Mouse (Mus musculus) stomach, postnatal 0 days (tissue): ENCODE measurements around the gene Wnt3. TPM values are rescaled to one million over a fixed set of nuclear protein-coding genes. Genes with fewer than 3 reads are reported as not detected.
A peak's percentile ranks its signal among the peaks of the same experiment; 100 is the strongest.

ENCODE experiments used
- ATAC-seq: fragments of 200-750 bp; cut with Nextera tagmentation; 2 replicates; pipeline ENCODE4 v1.8.0; 2017; ENCODE audit not compliant: low FRiP score, low TSS enrichment
- DNase-seq: peaks from one replicate; pipeline ENCODE4 v3.0.0-alpha.2; 2016; ENCODE audit warnings: low spot score
- H3K27ac ChIP-seq: fragments of 300-500 bp; sonication (generic); replicated peaks from 2 replicates; pipeline ENCODE4 v1.5.1; 2014; ENCODE audit warnings: mild to moderate bottlenecking, control low read depth
- H3K27me3 ChIP-seq: fragments of 300-500 bp; sonication (generic); 2 replicates; pipeline ENCODE4 v1.6.1; 2014; ENCODE audit warnings: low read length; ENCODE audit not compliant: control insufficient read depth, insufficient read depth
- H3K36me3 ChIP-seq: fragments of 300-500 bp; sonication (generic); 2 replicates; pipeline ENCODE4 v1.6.1; 2014; ENCODE audit warnings: low read length, mixed read lengths; ENCODE audit not compliant: control insufficient read depth, insufficient read depth
- H3K4me1 ChIP-seq: fragments of 300-500 bp; sonication (generic); replicated peaks from 2 replicates; pipeline ENCODE4 v1.6.1; 2014; ENCODE audit warnings: antibody characterized with exemption; ENCODE audit not compliant: control insufficient read depth, insufficient read depth
- H3K4me2 ChIP-seq: fragments of 300-500 bp; sonication (generic); replicated peaks from 2 replicates; pipeline ENCODE4 v1.6.1; 2014; ENCODE audit warnings: low read depth, mild to moderate bottlenecking, control low read depth, moderate library complexity
- H3K4me3 ChIP-seq: fragments of 300-500 bp; sonication (generic); 2 replicates; pipeline ENCODE4 v1.5.1; 2014; ENCODE audit warnings: low read depth, low read length, control low read depth
- H3K9ac ChIP-seq: fragments of 300-500 bp; sonication (generic); 2 replicates; pipeline ENCODE4 v1.6.1; 2014; ENCODE audit warnings: mild to moderate bottlenecking, low read length, control low read depth, mixed read lengths
- H3K9me3 ChIP-seq: fragments of 300-500 bp; sonication (generic); 2 replicates; pipeline ENCODE4 v1.6.1; 2016; ENCODE audit warnings: low read length; ENCODE audit not compliant: control insufficient read depth
- CTCF ChIP-seq: IDR thresholded peaks from 2 replicates; pipeline ENCODE4 v1.5.1; 2016; ENCODE audit warnings: antibody characterized with exemption, low read depth, mild to moderate bottlenecking, moderate library complexity
- EP300 ChIP-seq: optimal IDR thresholded peaks from 2 replicates; pipeline ENCODE3; 2016; ENCODE audit warnings: antibody characterized with exemption
- WGBS: fragments of 180-500 bp; shearing (Covaris S2); extraction: QIAGEN DNeasy Blood & Tissue Kit; methylation state at CpG from one replicate; pipeline ENCODE4 v1.1.7; 2014; 5-methylcytosine and 5-hydroxymethylcytosine counted together
- polyA plus RNA-seq: library from polyadenylated mRNA; unstranded; fragments of >200 nt; fragmentation: Nextera tagmentation; extraction: Ambion mirVana; gene quantifications from 2 replicates; pipeline ENCODE4 v1.2.1, GENCODE M21; 2015

The Wnt3 gene
- polyA plus RNA-seq, 1 experiment from 2014 or later = 0.55 TPM

- Histone ChIP-seq H3K4me2 (no peak overlapping the region), H3K4me1 (no peaks in the 10 kb centered on the region), H3K4me3 (no peak overlapping the region), H3K9me3 (no peaks in the 10 kb centered on the region), H3K27me3 (no peaks in the 10 kb centered on the region), H3K36me3 (no peaks in the 10 kb centered on the region), H3K27ac (no peak overlapping the region), H3K9ac (no peak overlapping the region)
- DNase-seq (no peak), ATAC-seq (no peak)
- TF ChIP-seq EP300 = no peak
- no peak for TF ChIP-seq CTCF
- WGBS = 36% methylated on average over 6 of the region's 6 CpGs
These were observed 8.4 kb upstream of the Wnt3 start for GRCm38 (mm10) chr11:103765556-103766011.

GRCm38 (mm10) chr11:103771160-103771817 is 2.7 kb upstream of the Wnt3 start:
- TF ChIP-seq CTCF (no peak), EP300 (no peak)
- Histone ChIP-seq H3K36me3 (no peaks in the 10 kb centered on the region), H3K9ac (no peak overlapping the region), H3K27me3 (peaks cover 22% of the 10 kb centered on the region), H3K4me1 (peaks cover 2% of the 10 kb centered on the region; the same call in 1 of the 2 replicates), H3K4me2 (no peak overlapping the region), H3K27ac (no peak overlapping the region), H3K4me3 (no peak overlapping the region), H3K9me3 (no peaks in the 10 kb centered on the region)
- no peak for DNase-seq
- WGBS = 4% methylated on average over 19 of the region's 19 CpGs
- ATAC-seq = no peak

GRCm38 (mm10) chr11:103772505-103773386 is 1.2 kb upstream of the Wnt3 start:
- Histone ChIP-seq H3K27ac (no peak overlapping the region), H3K4me2 (peak overlapping the region; percentile 41)

GRCm38 (mm10) chr11:103774228-103774530 is 229 bp downstream of the Wnt3 start:
- H3K27ac ChIP-seq = no peak overlapping the region
- no peak for TF ChIP-seq CTCF
- no peak for TF ChIP-seq EP300
- H3K36me3 ChIP-seq = no peaks in the 10 kb centered on the region
- peak overlapping the region; percentile 41 for H3K4me2 ChIP-seq
- ATAC-seq (no peak), DNase-seq (no peak)
- H3K27me3 ChIP-seq = peaks cover 22% of the 10 kb centered on the region
- H3K4me3 ChIP-seq = peak overlapping the region; percentile 24
- no peaks in the 10 kb centered on the region for H3K9me3 ChIP-seq
- peaks cover 2% of the 10 kb centered on the region; the same call in 1 of the 2 replicates for H3K4me1 ChIP-seq
- H3K9ac ChIP-seq = no peak overlapping the region
- WGBS = 2% methylated on average over 19 of the region's 19 CpGs

More at GRCm38 (mm10) chr11:103772505-103773386, 1.2 kb upstream of the Wnt3 start:
- no peak for ATAC-seq
- H3K4me1 ChIP-seq = peaks cover 2% of the 10 kb centered on the region; the same call in 1 of the 2 replicates
- TF ChIP-seq EP300 = no peak
- TF ChIP-seq CTCF = no peak
- H3K9me3 ChIP-seq = no peaks in the 10 kb centered on the region
- DNase-seq = no peak
- H3K9ac ChIP-seq = no peak overlapping the region
- 2% methylated on average over 23 of the region's 23 CpGs for WGBS
- H3K36me3 ChIP-seq = no peaks in the 10 kb centered on the region
- peak overlapping the region; percentile 24; the same call in 1 of the 2 replicates for H3K4me3 ChIP-seq
- H3K27me3 ChIP-seq = peaks cover 22% of the 10 kb centered on the region

- Histone ChIP-seq H3K27ac (no peak overlapping the region), H3K27me3 (peaks cover 8% of the 10 kb centered on the region), H3K9ac (no peak overlapping the region), H3K4me3 (no peak overlapping the region), H3K4me1 (no peaks in the 10 kb centered on the region), H3K9me3 (no peaks in the 10 kb centered on the region), H3K36me3 (no peaks in the 10 kb centered on the region), H3K4me2 (no peak overlapping the region)
- ATAC-seq (no peak; the same call in 1 of the 2 replicates), DNase-seq (no peak)
- 27% methylated on average over 9 of the region's 9 CpGs for WGBS
- TF ChIP-seq EP300 (no peak), CTCF (no peak)
These were observed 6.2 kb downstream of the Wnt3 start for GRCm38 (mm10) chr11:103780152-103780551.

- Histone ChIP-seq H3K9ac (no peak overlapping the region), H3K27ac (no peak overlapping the region), H3K4me2 (no peak overlapping the region), H3K27me3 (no peaks in the 10 kb centered on the region; the same call in 1 of the 2 replicates), H3K9me3 (no peaks in the 10 kb centered on the region), H3K4me3 (no peak overlapping the region), H3K36me3 (no peaks in the 10 kb centered on the region), H3K4me1 (no peaks in the 10 kb centered on the region)
- ATAC-seq = no peak
- WGBS = 49% methylated on average over 5 of the region's 5 CpGs
- TF ChIP-seq EP300 = no peak
- no peak for TF ChIP-seq CTCF
- no peak for DNase-seq
These were observed 16.0 kb downstream of the Wnt3 start for GRCm38 (mm10) chr11:103789951-103790350.
